Mouse (Mus musculus) layer of hippocampus, adult 18-20 months (tissue): ENCODE measurements around the gene Zim1. TPM values are rescaled to one million over a fixed set of nuclear protein-coding genes. Genes with fewer than 3 reads are reported as not detected.

Experiments used
- DNase-seq, 2 experiments: peaks; one replicate each; pipeline ENCODE4 v3.0.0; 2022; ENCODE audit warnings: low spot score in 2 of 2
- total RNA-seq, 2 experiments: library from RNA; stranded (reverse); gene quantifications; 2 replicates each; pipeline ENCODE4 v1.2.3; 2021

The Zim1 gene
- total RNA-seq, 2 experiments from 2014 or later: 6.5 to 8.3 TPM

DNA sequence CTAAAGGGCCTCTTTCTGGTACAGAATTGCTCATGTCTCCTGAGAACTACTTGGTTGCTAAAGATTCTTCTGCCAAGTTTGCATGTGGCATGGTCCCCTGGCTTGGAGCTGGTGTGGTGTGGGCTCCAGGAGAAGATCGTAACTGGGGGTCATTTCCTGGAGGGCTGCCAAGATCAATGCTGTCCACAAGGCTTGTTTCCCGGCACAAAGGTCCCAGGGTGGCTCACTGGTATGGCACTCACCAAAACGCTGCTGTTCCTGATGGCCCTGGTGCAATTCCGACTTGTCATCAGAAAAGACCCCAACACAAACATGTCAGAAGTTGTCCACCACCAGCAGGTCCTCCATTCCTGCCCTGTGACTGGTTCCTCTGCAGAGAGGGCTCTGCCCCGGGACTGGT is 44.1 kb downstream of the Zim1 start:
- no peak for DNase-seq

- no peak for DNase-seq
Observed at GRCm38 (mm10) chr7:6651221-6651620, 45.0 kb downstream of the Zim1 start.

DNA sequence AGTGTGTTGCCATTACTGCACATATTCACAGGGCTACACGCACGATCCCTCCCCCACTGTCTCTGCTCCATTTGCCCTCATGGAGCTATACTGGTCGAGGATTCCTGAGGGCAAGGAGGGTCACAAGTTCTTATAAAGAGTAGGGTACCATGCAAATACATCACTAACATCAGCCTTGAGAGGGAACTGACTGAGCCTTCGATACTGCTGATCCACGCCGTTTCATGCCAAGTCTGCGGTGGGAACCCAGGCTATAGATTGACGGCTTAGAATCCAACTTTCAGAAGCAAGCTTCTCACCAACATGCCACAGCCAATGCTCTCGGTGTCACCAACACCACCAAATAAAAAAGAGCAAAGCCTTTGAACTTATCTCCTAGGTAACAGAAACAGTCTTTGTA is 45.7 kb downstream of the Zim1 start:
- DNase-seq: no peak

GRCm38 (mm10) chr7:6645821-6646220 is 50.4 kb downstream of the Zim1 start:
- DNase-seq: no peak

GRCm38 (mm10) chr7:6638076-6638475 is 58.2 kb downstream of the Zim1 start:
- no peak for DNase-seq

GRCm38 (mm10) chr7:6636741-6637140 is 59.5 kb downstream of the Zim1 start:
- no peak for DNase-seq

DNA sequence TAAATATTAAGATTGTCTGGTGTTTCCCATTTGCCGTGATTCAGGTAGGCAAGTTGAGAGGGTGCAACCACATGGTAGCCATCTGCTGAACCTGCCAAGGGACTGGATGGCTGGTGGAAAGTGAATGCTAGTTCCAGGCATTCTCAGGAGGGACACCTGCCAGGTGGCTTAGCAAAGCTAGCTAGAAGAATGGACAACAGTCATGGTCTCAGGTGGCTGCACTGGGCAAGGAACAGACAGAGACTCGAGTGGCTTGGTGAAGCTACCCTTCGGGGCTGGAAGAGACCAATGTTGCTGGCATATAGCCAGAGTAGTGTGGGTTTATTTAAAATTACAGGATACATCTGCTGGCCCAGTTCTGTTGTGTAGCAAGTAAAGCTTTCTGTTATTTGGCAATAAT is 60.4 kb downstream of the Zim1 start:
- no peak for DNase-seq

Other genes with a start within 250 kb of the Zim1 start
- gene Olfr1336, start 240.3 kb downstream of the Zim1 start, total RNA-seq: under 1 TPM in 1 of 2 experiments, not detected in 1; 0.05 TPM
- gene Olfr1346, start 229.3 kb downstream of the Zim1 start, total RNA-seq: not detected
- not detected for gene Olfr5, start 209.5 kb downstream of the Zim1 start, total RNA-seq
- gene Olfr1347, start 196.7 kb downstream of the Zim1 start, total RNA-seq: not detected
- gene Olfr1348, start 187.7 kb downstream of the Zim1 start, total RNA-seq: not detected
- gene Olfr1349, start 173.5 kb downstream of the Zim1 start, total RNA-seq: not detected
- not detected for gene Olfr1350, start 131.6 kb downstream of the Zim1 start, total RNA-seq
- gene Peg3, start 34.0 kb upstream of the Zim1 start, total RNA-seq: 100 to 1,000 TPM; 180 to 186 TPM
- gene Usp29, start 34.1 kb upstream of the Zim1 start, total RNA-seq: 10 to 100 TPM; 27.4 to 31.6 TPM